Mouse (Mus musculus): Measurements from ENCODE around the gene Zfp524.
"Not testable (repeated sequence)": the region's sequence is repeated elsewhere in the genome, so short reads cannot be mapped to it uniquely, and the experiment has no call there.

Zfp524 gene

DNA sequence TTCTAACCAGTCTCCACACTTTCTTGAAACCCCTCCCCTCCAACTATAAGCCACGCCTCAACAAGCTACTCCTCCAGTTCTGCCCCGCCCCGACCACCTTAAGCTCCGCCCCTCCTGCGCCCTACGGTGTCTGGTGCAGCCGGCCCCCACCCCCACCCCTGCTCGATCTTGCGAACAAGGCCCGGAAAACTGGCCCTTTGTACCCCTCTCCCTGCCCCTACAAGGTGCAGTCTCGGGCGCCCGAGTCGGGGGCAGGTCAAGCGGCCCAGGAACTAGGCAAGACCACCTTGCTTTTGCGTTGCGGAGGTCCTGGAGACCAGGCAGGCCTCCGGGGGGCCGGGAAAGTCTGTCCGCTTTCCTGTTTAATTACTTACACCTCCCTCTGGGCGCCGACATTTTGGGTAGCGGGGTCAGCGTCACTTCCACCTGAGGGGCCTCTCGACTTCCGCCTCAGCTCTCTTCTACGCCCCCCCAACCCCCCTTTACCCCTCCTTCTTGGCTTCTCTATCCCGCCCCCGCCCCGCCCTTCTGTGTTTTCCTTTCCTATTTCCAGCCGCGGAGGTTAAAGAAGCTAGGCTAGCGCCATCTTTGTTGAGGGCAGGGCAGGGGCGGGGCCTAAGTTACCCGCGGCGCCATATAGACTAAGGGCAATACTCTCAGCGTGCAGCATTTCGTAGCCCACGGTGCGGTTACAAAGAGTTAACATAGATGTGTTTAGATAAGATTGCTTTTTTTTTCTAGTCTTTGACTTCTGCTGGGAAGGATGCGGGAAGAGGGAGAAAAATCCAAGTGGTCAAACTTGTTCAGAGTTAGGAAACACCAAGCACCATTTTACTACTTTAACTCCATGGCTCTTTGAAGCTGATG is at the start of gene Zfp524, which contains the start of gene Fiz1:
Gene Zfp524, plus strand, starts transcription at position 165 of the 867 bp plus-strand sequence.
Gene Fiz1, minus strand, starts transcription at position 447 of the 867 bp plus-strand sequence.
- peak; percentile 98 for DNase-seq (ENCODE audit: extremely low spot score)

DNA sequence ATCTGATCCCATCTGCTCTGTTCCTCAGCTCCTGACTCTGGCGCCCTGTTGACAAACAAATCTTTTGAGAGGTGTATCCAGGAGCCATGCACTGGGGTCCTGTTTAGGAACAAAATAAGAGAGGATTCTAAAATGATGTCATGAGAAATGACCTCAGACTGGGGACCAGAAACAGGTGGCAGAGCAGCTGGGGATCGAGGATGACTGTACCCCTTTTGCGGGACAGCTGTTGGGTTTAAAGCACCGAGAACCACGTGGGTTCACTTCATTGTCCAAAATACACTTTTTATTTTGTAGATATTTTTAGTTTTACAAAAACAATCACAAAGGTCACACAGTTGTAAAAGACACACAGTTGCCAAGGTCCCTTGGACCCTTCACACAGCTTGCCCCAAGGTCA is 49.2 kb upstream of the Zfp524 start:
- DNase-seq (ENCODE audit: extremely low spot score) = no peak

DNA sequence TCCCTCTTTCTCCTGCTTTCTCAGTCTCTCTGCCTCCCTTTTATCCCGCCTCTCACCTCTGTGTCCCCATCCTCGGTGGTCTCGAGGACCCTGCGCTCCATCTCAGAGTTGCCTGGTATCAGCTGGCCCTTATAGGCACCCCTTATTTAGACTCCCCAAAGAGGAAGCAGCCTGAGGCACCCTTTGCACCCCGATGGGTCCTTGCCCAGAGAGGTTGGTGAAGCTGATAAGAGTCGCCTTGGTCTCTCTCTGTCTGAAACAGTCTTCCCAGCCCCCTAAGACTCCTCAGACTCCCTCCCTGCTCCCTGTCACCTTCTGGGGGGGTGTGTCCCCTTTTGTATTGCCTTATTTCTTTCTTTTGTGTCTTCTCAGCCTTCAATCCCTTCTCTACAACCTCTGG is 43.1 kb upstream of the Zfp524 start, which contains the start of gene Sbk3:
Gene Sbk3, minus strand, starts transcription at position 101 of the 400 bp plus-strand sequence.
- DNase-seq (ENCODE audit: extremely low spot score) = no peak

DNA sequence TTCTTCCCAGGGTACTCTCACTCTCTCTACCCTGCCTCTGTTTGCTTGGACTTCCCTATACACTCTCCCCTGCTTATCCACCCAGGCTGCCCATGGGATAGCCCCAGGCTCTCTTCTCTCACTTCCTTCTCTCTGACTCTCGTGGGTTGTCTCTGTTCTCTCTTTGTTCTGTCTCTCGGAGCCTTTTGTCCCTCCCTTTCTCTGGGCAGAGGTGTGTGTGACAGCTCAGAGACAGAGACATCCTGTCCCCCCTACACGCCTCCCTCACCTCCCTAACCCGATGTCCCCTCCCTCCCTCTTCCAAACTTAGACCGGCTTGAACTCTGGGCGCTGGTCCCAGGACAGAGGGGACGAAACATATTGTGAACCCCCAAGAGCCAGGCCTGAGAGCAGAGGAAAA is 42.5 kb upstream of the Zfp524 start:
- no peak for DNase-seq (ENCODE audit: extremely low spot score)

DNA sequence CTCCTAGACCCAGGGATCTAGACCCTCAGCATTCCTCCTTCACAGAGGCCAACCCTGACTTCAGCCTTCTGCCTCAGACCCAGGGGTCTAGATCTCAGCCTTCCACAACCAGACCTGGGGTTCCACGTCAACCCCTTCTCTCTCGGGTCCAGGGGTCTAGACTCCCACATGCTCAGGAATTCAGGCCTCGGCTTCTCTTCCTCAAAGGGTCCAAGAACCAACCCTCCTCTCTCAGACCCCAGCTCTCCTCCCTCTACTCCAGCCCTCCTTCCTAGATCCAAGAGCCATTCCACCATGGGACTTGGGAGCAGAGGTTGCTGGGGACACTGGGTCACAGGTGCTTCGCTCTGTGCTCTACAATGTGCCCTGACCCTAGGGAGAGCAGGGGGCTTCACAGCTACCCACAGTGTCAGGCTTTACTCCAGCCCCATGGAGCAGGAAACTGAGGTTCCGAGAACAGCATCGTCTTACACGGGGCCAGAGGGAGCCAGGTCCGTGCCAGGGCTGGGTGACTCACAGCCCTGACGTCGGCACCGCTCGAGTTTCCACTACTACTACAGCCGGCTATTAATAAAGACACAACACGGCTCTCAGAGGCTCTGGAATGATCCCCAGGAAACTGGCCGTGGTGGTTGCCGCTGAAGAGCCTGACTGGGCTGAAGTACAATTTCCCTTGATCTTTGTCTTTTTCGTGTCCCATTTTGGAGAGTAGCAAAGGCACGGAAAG is 41.7 kb upstream of the Zfp524 start:
- DNase-seq (ENCODE audit: extremely low spot score) = no peak

DNA sequence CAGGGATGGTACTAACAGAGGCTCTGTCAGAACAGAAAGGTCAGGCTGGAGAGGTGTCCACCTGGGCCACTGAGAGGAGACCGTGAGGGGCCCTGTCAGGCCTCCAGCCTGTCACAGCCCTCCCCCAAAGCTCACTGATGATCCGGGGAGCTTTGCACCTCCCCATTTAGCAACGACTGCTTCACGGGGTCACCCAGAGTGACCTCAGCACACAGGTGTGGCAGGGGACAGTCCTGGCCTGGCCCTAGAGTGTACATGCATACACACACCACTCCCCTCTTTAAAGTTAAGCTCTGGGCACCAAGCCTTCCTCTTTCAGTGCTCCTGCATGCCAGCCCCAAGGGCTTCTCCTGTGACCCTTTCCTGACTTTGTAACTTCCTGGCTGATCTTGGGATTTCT is 38.8 kb upstream of the Zfp524 start:
- no peak for DNase-seq (ENCODE audit: extremely low spot score)

DNA sequence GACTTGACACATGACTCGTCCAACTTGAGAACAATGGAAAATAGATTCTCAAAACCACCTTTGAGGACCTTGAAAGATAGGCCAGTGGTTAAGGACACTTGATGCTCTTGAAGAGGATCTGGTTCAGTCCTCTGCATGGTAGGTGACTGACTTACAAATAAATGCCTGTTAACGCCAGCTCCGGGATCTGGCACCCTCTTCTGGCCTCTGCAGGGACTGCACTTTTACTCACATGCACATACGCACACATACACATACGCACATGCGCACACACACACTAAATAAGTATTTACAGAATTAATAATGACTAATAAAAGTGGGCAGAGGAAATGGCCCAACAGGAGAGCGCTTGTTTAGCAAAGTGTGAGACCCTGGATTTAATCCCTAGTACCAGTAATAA is 37.4 kb upstream of the Zfp524 start:
- no peak for DNase-seq (ENCODE audit: extremely low spot score)

DNA sequence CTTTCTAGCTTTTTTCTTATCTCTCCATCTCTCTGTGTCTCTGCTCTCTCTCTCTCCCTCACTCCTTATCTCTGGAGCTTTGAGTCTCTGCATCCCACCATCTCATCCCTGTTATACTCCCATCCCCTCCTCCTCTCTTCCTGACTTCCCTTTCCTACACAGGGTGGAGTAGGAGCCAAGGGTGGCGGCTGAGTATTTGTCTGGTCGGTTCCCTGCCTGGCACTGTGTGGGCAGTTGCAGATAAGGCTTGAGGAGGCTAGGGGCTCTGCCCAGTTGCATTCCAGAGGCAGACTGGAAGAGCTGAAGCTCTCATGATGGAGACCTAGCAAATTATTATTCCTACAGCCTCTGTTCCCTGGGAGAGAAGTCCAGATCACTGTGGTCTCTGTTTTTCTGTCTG is 26.0 kb upstream of the Zfp524 start:
- no peak for DNase-seq (ENCODE audit: extremely low spot score)

DNA sequence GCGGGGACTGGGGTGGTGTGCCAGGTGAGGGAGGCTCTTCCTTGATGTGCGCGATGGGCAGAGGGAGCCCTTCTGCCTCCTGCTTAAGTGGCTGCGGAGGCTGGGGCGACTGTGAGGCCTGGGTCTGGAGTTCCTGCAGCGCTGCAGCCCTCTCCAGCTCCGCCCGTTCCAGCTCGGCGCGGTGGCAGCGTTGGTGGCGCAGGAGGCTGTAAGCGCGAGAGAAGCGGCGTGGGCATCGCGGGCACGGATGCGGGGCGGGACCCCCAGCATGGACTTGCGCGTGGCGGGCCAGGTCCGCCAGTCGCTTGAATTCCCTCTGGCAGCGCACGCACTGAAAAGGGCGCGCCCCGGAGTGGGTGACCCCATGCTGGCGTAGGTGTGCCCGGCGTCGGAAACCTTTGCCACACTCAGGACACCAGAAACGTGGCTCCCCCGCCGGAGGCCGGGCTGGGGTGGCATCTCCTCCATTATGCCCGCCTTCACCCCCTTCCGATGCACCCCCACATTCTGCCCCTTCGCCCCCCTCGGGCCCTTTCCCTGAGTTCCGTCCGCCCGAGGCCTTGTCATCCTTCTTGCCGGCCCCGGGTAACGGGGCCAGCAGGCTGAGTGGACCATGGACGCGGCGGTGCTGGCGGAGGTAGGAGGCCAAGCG is 20.7 kb upstream of the Zfp524 start:
- no peak for DNase-seq (ENCODE audit: extremely low spot score)

DNA sequence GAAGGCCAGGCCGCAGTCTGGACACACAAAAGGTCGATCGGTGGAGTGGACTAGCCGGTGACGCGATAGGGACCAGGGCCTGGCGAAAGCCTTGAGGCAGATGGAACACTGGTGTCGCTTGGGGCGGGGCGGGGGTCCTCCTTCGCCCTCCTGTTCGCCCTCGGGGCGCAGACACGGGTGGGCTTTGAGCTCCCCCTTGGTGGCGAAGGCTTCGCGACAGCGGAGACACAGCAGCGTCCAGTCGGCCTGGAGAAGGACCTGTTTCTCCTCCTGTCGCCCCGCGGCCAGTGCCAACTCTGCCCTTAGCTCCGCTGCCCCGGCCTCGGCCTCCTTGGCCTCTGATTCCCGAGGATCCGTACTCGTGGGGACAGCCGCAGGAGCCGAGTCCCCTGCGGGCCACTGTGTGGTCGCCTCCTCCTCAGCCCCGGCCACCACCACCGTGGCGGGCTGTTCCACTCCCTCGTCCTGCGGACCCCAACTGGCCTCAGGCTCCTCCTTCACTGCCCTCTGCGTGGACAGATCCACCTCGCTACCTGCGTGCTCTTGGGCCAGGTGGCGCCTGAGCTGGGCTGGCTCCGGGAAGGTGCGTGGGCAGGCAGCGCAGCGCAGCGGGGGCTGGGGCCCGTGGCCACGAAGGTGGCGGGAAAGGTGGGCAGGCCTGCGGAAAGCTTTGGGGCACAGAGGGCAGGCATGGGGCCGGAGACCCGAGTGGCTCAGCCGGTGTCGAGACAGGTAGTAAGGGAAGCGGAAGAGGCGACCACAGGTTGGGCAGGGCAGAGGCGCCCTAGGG is 20.0 kb upstream of the Zfp524 start:
- no peak for DNase-seq (ENCODE audit: extremely low spot score)

DNA sequence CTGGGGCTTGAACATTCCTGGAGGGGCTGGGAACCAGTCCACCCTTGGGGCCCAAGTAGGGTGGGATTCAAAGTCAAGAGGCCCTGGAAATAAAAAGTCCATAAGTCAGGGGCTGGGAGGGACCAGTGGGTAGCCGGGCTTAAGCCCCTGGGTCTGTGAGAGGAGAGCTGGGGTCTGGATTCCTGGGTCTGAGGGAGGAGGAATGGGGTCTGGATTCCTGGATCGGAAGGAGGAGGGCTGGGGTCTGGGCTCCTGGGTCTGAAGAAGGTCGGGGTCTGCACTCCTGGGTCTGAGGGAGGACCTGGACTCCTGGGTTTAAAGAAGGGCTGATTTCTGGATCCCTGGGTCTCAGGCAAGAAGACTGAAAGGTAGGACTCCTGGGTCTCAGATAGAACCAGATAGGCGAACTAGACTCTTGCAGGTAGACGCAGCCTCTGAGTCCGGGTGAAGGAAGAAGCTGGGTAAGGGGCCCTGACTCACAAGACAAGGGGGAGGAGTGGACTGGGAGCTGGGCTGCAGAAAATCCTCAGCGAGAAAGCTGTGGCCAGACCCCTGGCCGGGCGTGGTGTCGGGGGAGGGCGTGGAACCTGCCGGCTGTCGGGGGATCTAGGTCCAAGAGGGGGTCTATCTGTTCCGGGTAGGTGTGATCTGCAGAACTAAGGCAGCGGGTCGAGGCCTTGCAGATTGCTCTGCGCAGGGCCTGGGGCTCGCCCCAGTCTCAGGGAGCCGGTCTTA is 18.8 kb upstream of the Zfp524 start:
- no peak for DNase-seq (ENCODE audit: extremely low spot score)

DNA sequence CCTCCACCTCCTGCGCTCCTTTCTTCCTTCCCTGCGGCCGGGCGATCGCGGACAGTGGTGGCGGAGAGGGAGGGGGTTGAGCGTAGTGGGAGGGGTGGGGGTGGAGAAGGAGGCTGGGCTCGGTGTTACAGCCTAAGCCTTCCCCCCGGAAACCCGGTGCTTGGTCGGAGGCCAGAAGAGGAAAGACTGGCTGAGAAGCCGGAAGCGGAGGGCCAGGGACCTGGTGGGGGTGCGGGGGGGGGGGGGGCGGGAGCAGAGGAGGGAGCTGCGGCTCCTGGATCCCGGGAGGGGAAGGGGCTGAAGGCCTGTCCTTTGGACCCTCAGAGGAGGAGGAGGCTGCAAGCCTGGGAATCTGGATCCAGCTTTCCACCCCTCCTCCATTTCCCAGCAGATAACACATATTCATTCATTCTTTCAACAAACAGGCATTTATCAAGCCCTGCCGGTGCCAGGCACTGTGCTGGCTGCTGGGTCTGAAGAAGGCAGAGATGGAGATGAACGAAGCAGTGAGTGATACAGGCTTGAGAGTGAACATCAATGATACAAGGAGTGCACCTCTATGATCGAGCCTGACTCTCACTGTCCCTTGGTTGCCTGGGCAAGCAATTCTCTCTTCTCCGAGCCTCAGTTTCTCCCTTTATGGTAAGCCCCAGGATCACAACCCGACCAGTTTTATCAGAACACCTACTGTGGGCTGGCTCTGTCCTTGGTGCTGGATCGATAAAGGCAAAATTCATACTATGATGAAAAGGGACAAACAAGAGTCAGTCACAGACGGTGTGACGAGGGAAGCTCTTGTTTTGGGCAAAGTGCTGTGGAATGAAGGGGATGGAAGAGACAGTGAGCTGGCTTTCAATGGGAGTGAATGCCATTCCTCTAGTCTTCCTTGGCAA is 18.0 kb upstream of the Zfp524 start, which contains the start of gene Zfp579:
Gene Zfp579, minus strand, starts transcription at position 156 of the 893 bp plus-strand sequence.
- DNase-seq (ENCODE audit: extremely low spot score) = peak; percentile 95

DNA sequence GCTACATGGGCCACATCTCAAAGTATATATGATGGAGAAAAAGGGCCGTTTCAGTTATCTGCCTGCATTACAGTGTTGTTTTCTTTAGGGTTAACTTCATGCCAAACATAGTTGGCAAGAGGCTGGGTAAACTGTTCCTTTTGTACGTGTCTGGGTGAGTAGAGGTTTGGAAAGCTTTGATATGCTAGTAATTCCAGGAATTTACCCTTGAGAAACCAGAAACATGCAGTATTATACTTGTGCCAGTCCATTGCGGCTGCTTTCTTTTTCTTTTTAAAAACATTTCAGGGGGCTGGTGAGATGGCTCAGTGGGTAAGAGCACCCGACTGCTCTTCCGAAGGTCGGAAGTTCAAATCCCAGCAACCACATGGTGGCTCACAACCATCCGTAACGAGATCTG is 17.3 kb upstream of the Zfp524 start:
- DNase-seq (ENCODE audit: extremely low spot score) = no peak

DNA sequence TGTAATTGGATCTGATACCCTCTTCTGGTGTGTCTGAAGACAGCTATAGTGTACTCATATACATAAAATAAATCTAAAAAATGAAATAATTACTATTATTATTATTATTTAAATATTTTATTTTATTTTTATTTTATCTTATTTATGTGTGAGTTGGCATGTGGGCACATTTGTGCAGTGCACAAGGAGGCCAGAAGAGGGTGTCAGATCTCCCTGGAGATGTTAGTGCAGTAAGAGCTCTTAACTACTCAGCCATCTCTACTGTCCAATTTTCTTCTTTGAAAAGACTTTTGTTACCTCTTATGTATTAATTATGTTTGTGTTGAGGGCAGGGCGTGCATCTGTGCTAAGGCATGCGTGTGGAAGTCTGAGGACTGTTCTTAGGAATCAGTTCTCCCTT is 14.3 kb upstream of the Zfp524 start:
- no peak for DNase-seq (ENCODE audit: extremely low spot score)

DNA sequence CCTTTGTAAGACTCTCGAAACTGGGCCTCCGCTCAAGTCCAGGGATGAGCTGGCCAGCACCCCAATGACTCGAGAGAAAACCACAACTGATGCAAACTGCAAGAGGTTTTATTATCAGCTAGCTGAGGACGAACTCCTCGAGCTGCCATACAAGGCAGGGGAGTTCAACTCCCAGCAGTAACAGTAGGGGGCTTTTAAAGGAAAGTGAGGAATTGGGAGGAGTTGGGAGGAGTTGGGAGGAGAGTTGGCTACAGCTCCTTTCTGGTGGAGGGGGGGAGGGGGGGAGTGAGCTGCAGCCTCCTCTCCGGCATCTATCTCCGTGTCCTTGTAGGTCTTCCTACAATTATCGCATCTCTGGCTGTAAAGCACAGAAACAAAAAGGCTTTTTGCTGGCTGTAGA is 11.3 kb upstream of the Zfp524 start:
- not testable (repeated sequence) for DNase-seq (ENCODE audit: extremely low spot score)

DNA sequence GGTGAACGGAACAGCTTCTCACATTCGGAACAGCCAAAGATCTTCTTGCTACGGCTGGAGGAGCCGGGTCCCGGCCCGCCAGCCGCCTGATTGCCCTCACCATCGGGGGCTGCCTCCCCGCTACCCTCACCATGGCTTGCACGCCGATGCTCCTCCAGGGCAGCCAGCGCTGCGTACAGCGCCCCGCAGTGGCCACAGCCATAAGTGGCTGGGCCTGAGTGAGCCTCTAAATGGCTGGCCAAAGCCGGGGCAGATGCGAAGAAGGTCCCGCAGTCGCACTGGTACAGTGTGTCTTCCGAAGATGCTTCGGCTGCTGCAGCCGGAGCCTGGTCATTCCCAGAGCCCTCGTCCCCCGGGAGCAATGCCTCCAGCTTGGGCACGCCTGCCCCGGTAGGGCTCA is 6.0 kb upstream of the Zfp524 start:
- no peak for DNase-seq (ENCODE audit: extremely low spot score)

DNA sequence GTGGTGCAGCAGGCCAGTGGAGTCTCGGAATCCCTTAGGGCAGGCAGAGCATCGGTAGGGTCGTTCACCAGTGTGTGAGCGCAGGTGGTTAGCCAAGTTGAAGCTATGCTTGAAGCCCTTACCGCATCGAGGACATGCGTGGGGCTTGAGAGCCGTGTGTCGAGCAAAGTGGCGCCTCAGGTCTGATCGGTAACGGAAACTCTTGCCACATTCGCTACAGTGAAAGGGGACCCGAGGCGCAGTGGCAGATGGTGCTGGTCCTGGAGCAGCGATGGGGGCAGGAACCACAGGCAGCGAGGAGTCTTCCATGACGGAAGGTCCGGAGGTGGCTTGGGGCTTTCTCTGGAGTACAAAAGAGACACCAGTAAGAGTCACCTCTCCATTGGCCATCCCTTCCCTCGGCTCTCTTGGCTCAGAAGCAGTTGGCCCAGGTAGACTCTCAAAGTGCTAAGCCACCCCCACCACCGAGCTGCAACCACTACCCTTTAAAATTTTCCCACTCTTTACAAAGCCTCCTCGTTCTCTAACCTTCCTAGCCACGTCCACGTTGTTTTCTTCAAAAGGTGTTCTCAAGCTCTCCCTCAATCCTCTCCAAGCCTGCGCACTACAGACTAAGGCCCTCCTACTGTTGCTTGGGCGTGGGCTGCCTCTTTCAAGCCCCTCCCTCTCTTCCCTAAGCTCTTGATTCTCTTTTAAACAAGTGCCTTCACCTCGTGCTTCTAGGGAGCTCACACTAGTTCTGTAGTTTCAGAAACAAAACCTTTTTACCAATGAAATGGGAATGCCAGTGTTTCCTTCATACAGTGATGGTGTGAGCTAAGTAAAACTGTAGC is 1.3 kb upstream of the Zfp524 start:
- DNase-seq (ENCODE audit: extremely low spot score) = no peak

DNA sequence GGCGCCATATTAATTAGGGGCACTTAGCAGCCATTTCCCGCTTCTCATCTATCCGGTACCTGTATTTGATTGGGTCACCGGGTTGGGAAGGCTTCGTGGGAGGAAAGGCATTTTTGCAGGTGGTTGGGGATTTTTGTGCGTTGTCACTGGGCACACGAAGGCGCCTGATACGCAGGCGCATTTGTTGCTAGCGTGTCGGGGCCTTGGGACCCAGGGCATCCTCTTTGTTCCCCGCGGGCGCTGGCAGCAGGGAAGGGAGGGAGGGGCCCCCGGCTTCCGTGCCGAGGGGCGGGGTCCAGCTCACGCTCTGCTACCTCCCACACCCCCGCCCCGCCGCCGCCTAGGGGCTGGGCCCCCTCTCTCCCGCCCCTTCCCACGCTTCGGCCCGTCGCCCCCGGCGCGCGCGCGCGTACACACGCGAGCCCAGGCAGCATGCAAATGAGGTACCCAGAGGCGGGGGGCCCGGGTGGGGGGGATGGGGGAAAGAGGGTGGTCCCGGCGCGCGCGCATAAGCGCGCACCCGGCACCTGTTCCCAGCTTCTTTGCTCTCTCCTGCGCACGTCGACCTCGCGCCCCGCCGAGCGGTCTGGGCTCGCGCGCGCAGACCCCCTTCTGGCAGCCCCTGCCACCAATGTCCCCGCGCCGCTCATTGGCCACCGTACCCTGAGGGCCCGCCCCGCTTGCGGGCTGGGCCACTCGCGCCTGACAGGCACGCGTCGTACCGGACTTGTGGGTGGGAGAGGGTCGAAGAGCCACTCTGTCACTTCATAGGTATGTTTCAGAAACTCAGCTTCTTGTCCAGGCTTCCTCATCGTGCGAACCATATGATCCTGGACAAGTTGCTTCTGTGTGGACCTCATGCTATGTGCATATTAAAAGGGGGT is 1.1 kb downstream of the Zfp524 start, which contains the start of gene Gm44973:
Gene Gm44973, plus strand, starts transcription at position 379 of the 884 bp plus-strand sequence.
- DNase-seq (ENCODE audit: extremely low spot score) = peak; percentile 99

Measured in embryo, embryonic 9.5 days (tissue).